Mouse (Mus musculus) adrenal gland, postnatal 36 days (tissue): Measurements from ENCODE around the gene Tas2r118. TPM values are rescaled to one million over a fixed set of nuclear protein-coding genes. Genes with fewer than 3 reads are reported as not detected.
A peak's percentile ranks its signal among the peaks of the same experiment; 100 is the strongest.

Source experiments
- DNase-seq, 2 experiments: peaks; one replicate each; pipeline ENCODE4 v3.0.0; 2021; ENCODE audit warnings: mixed read lengths in 1 of 2
- long read RNA-seq, 2 experiments: library from polyadenylated mRNA; stranded (forward); transcript quantifications; one replicate each; pipeline ENCODE4 v2.0.0; 2021; ENCODE audit warnings: borderline sequencing depth in 2 of 2
- total RNA-seq, 2 experiments: library from RNA; stranded (reverse); gene quantifications; 2 replicates each; pipeline ENCODE4 v1.2.3; 2021

The Tas2r118 gene
- not detected for total RNA-seq
- long read RNA-seq, experiment 1 = 0 reads
- long read RNA-seq, experiment 2 = 0 reads

- DNase-seq = no peak
Observed at GRCm38 (mm10) chr6:23969960-23970359, at the start of gene Tas2r118. Tas2r118 (minus strand) TSS chr6:23970060.

- DNase-seq = peak in 1 of 2 experiments; percentile 3
Observed at GRCm38 (mm10) chr6:24018320-24018719, 48.5 kb upstream of the Tas2r118 start.

GRCm38 (mm10) chr6:23993276-23993675 is 23.4 kb upstream of the Tas2r118 start:
- DNase-seq = no peak

GRCm38 (mm10) chr6:23990687-23991387 is 21.0 kb upstream of the Tas2r118 start:
- no peak for DNase-seq

- DNase-seq = no peak
Observed at GRCm38 (mm10) chr6:23986293-23986692, 16.4 kb upstream of the Tas2r118 start.

- DNase-seq = no peak
Observed at GRCm38 (mm10) chr6:23966980-23967379, 2.9 kb downstream of the Tas2r118 start.

GRCm38 (mm10) chr6:23965925-23966324 is 3.9 kb downstream of the Tas2r118 start:
- no peak for DNase-seq

- DNase-seq = no peak
Observed at GRCm38 (mm10) chr6:23963741-23964140, 6.1 kb downstream of the Tas2r118 start.

- no peak for DNase-seq
Observed at GRCm38 (mm10) chr6:23940776-23941175, 29.1 kb downstream of the Tas2r118 start.

- DNase-seq = no peak
Observed at GRCm38 (mm10) chr6:23938575-23939488, 31.0 kb downstream of the Tas2r118 start.

- DNase-seq = no peak
Observed at GRCm38 (mm10) chr6:23936414-23936813, 33.4 kb downstream of the Tas2r118 start.

GRCm38 (mm10) chr6:23923806-23924205 is 46.1 kb downstream of the Tas2r118 start:
- DNase-seq = no peak

Other genes with a start within 250 kb of the Tas2r118 start
- 1 to 10 TPM; 1.8 to 9.1 TPM for gene Cadps2, start 130.6 kb downstream of the Tas2r118 start, total RNA-seq
- gene Slc13a1, start 198.0 kb upstream of the Tas2r118 start, total RNA-seq = under 1 TPM; 0.10 TPM